Mouse (Mus musculus) granulocyte monocyte progenitor cell, adult 5-6 weeks (primary cell): ENCODE results near the gene Figla. TPM values are rescaled to one million over a fixed set of nuclear protein-coding genes. Genes with fewer than 3 reads are reported as not detected.

ENCODE experiments used
- ATAC-seq: replicated peaks from 2 replicates; pipeline ENCODE4 v1.8.0; 2016; ENCODE audit warnings: mild to moderate bottlenecking, moderate TSS enrichment, inconsistent platforms; ENCODE audit not compliant: poor library complexity, severe bottlenecking
- total RNA-seq, 2 experiments: library from RNA; stranded (forward) in 1 of 2; stranded (reverse) in 1 of 2; fragments of 200-712, 200-1000 nt in 1 of 2; fragments of >200 nt in 1 of 2; fragmentation: Nextera tagmentation in 1 of 2; gene quantifications; 2 replicates each; pipeline ENCODE4 v1.2.3; 2014 to 2017

Figla gene
- total RNA-seq, 2 experiments from 2014 or later, result not detected

DNA sequence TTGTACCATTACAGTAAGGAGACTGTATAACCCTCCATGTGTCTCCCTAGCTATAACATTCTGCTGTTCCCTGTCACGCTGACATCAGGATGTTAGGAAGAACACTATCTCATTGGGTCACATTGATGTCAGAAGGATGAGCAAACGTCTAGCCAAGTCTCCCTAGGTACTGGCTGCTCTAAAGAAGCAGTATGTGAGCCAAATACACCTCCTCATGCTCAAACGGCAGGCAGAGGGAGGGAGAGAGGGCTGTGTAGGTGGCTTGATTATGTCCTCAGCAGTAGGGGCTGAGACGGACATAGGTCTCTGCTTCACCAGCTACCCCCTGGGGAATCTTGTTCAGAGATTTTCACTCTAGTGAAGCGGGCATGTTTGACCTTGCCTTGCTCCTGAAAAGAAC is 51.2 kb downstream of the Figla start:
- no peak for ATAC-seq

DNA sequence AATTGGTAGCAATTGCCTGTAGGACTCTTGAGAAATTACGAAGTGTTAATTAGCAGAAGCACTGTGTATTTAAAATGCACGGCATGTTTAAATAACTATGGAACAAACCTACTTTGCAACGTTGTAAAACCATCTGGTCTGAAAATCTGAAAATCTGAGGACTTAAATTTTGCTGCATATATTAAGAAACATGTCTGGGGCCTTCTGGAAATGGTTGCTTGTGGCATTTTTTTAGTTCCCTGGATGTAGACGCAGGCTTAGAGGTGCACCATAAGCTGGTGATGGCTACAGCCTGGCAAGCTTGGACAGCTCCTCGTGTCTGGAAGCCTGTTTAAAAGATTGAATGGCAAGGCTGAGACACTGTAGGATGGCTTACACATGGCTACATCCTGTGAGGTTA is 53.0 kb downstream of the Figla start:
- ATAC-seq, result no peak

DNA sequence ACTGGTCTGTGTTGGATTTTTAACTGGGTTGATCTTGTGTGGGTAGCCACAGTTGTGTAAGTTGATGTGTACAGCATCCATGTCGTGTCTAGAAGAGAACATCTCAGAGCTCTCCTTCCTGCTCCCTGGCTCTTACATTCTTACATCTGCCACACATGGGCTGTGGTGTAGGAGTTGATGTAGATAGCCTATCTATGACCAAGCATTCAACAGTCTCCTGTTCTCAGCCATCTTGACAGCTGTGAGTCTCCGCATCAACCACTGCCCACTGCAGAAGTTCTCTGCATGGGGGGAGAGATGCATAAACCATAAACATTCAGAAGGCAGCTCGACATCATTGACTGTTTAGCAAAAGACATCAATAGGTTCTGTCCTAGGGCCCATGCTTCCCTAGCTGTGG is 53.9 kb downstream of the Figla start:
- ATAC-seq, result no peak

DNA sequence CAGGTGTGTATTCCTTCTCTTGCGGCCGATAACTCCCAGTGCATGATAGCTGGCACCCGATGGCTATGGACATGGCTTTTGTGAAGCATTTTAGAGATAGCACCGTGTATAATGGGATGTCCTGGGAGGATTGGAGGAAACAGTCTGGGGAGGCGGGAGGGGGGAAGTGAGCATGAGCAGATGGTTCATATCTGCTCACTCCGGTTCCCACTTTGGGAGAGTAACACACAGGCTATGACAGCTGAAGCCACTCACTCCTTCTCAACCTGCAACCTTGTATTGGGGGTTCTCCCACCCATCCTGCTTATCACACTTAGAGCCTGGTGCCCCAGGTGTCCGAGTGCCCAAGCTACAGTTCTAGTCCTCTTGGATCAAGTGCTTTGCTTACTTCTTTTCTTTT is 54.3 kb downstream of the Figla start:
- no peak for ATAC-seq

Other genes starting within 250 kb of the Figla start
- gene Nat8f6, start 195.2 kb upstream of the Figla start, total RNA-seq (2014; fragmentation: Nextera tagmentation), result not detected in 2 replicates
- gene Nat8f6, start 195.2 kb upstream of the Figla start, total RNA-seq (2017), result not detected in 2 replicates
- gene Nat8f5, start 195.2 kb upstream of the Figla start, total RNA-seq (2014; fragmentation: Nextera tagmentation), result not detected in 2 replicates
- gene Nat8f5, start 195.2 kb upstream of the Figla start, total RNA-seq (2017), result not detected in 2 replicates
- not detected in 2 replicates for gene Nat8, start 184.1 kb upstream of the Figla start, total RNA-seq (2014; fragmentation: Nextera tagmentation)
- gene Nat8, start 184.1 kb upstream of the Figla start, total RNA-seq (2017), result not detected in 2 replicates
- gene Nat8f2, start 147.0 kb upstream of the Figla start, total RNA-seq (2014; fragmentation: Nextera tagmentation), result not detected in 2 replicates
- gene Nat8f2, start 147.0 kb upstream of the Figla start, total RNA-seq (2017), result not detected in 2 replicates
- 0.58 and 2.0 TPM in 2 replicates for gene Nat8f4, start 111.3 kb upstream of the Figla start, total RNA-seq (2014; fragmentation: Nextera tagmentation)
- gene Nat8f4, start 111.3 kb upstream of the Figla start, total RNA-seq (2017), result 0.90 and 1.3 TPM in 2 replicates
- gene Tprkb, start 104.3 kb upstream of the Figla start, total RNA-seq (2014; fragmentation: Nextera tagmentation), result 26.0 and 30.1 TPM in 2 replicates
- gene Tprkb, start 104.3 kb upstream of the Figla start, total RNA-seq (2017), result 17.3 and 40.0 TPM in 2 replicates
- gene Nat8f1, start 100.5 kb upstream of the Figla start, total RNA-seq (2014; fragmentation: Nextera tagmentation), result 6.9 and 10.4 TPM in 2 replicates
- gene Nat8f1, start 100.5 kb upstream of the Figla start, total RNA-seq (2017), result 3.4 and 3.7 TPM in 2 replicates
- gene Dusp11, start 54.5 kb upstream of the Figla start, total RNA-seq (2014; fragmentation: Nextera tagmentation), result 56.9 and 57.9 TPM in 2 replicates
- gene Dusp11, start 54.5 kb upstream of the Figla start, total RNA-seq (2017), result 44.0 and 45.4 TPM in 2 replicates
- gene Add2, start 12.5 kb downstream of the Figla start, total RNA-seq (2014; fragmentation: Nextera tagmentation), result 0.21 TPM in 1 of 2 replicates, not detected in the other
- 0.22 and 1.5 TPM in 2 replicates for gene Add2, start 12.5 kb downstream of the Figla start, total RNA-seq (2017)
- gene Tgfa, start 179.1 kb downstream of the Figla start, total RNA-seq (2014; fragmentation: Nextera tagmentation), result not detected in 2 replicates
- not detected in 2 replicates for gene Tgfa, start 179.1 kb downstream of the Figla start, total RNA-seq (2017)